Mouse (Mus musculus) testis, adult 2 months (tissue): ENCODE data around the gene Ager. TPM values are rescaled to one million over a fixed set of nuclear protein-coding genes. Genes with fewer than 3 reads are reported as not detected.

ENCODE experiments used
- H3K27ac ChIP-seq: fragments of 200-500 bp; 2 replicates; pipeline ENCODE4 v1.5.1; 2012; ENCODE audit warnings: low read depth, low read length; ENCODE audit not compliant: control insufficient read depth, insufficient read depth
- H3K27me3 ChIP-seq: fragments of 200-500 bp; 2 replicates; pipeline ENCODE4 v1.6.1; 2012; ENCODE audit warnings: mild to moderate bottlenecking, low read length, moderate library complexity; ENCODE audit not compliant: control insufficient read depth, insufficient read depth
- H3K36me3 ChIP-seq: fragments of 200-500 bp; 2 replicates; pipeline ENCODE4 v1.6.1; 2012; ENCODE audit warnings: mild to moderate bottlenecking, low read length; ENCODE audit not compliant: control insufficient read depth, insufficient read depth
- H3K4me1 ChIP-seq: fragments of 200-500 bp; 2 replicates; pipeline ENCODE4 v1.6.1; 2012; ENCODE audit warnings: low read length; ENCODE audit not compliant: control insufficient read depth, insufficient read depth
- H3K4me3 ChIP-seq: fragments of 200-500 bp; 2 replicates; pipeline ENCODE4 v1.5.1; 2012; ENCODE audit warnings: low read depth, mild to moderate bottlenecking, low read length, moderate library complexity, mixed read lengths; ENCODE audit not compliant: control insufficient read depth
- CTCF ChIP-seq: fragments of 200-500 bp; IDR thresholded peaks from 2 replicates; pipeline ENCODE4 v1.5.1; 2012; ENCODE audit warnings: low read depth, mild to moderate bottlenecking, inconsistent platforms, low read length, moderate library complexity; ENCODE audit not compliant: control insufficient read depth, insufficient read depth, insufficient replicate concordance
- POLR2A ChIP-seq: fragments of 200-500 bp; IDR thresholded peaks from 2 replicates; pipeline ENCODE4 v1.6.1; 2012; ENCODE audit warnings: low read depth, mild to moderate bottlenecking, inconsistent platforms, low read length, moderate library complexity; ENCODE audit not compliant: control insufficient read depth
- polyA plus RNA-seq: library from polyadenylated mRNA; depleted of rRNA; stranded (reverse); fragments of >200 nt; gene quantifications from 2 replicates; pipeline ENCODE4 v1.2.3, GENCODE M21; 2012

Ager gene
- polyA plus RNA-seq, 1 experiment: 0.43 TPM

DNA sequence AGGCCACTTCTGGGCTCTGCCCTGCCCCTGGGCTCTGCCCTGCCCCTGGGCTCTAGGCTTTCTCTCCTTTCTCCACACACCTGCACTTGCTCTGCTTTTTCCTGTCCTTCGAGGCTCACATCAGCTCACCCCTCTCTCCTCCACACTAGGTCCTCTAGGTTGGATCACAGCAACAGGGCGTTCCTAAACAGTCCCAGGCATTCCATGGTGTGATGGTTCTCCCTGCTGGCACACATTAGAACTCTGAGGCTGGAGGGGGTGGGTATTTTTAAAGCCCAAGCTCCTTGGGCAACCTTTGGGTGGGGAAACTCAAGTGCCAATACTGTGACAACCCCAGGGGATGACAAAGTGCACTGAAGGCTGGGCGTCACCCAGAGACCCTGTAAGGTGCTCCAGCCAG lies 39.8 kb downstream of the Ager start:
- Histone ChIP-seq H3K36me3 (no peaks in the 10 kb centered on the region), H3K4me1 (peaks cover 7% of the 10 kb centered on the region), H3K4me3 (peak overlapping the region; percentile 41), H3K27me3 (no peaks in the 10 kb centered on the region), H3K27ac (no peak overlapping the region)
- TF ChIP-seq POLR2A: no peak
- TF ChIP-seq CTCF: no peak

DNA sequence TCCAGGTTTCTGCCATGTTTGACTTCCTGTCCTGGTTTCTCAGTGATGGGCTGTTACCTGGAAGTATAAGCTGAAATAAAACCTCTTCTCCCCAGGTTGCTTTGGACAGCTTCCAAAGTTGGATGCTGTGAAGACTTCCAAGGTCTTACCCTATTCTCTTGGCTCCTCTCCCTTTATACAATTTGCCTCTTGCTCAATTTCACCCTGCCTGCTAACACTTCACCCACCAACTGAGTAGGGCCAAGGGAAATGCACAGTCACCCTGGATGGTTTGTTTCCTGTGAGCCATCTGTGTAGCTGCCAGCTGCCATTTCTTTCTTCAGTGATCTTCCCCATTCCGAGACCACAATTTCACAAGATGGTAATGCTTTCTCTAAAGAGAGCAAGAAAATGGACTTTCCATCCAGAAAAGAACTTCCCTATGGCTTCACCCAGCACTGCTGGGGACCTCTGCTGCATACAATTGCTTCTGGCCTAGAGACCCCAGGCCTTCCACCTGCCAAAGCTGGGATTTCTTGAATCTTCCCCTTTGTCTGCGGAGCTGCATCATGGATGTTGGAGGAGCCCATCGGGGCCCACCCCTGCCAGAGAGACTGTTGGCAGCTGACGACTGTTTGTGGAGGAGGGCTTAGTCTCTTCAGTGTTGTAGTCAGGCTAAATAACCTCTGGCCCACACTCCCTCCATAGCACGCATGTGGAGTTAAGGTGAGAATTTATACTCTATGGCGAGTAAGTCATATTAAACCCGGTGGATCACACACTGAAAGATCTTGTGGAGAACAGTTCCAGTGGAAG lies 42.0 kb downstream of the Ager start:
- no peak overlapping the region for H3K27ac ChIP-seq
- peaks cover 10% of the 10 kb centered on the region for H3K4me1 ChIP-seq
- no peaks in the 10 kb centered on the region for H3K36me3 ChIP-seq
- H3K27me3 ChIP-seq: no peaks in the 10 kb centered on the region
- H3K4me3 ChIP-seq: no peak overlapping the region
- TF ChIP-seq CTCF (no peak), POLR2A (no peak)

- Histone ChIP-seq H3K27me3 (no peaks in the 10 kb centered on the region), H3K4me1 (peaks cover 15% of the 10 kb centered on the region), H3K27ac (no peak overlapping the region), H3K4me3 (no peak overlapping the region), H3K36me3 (no peaks in the 10 kb centered on the region)
- TF ChIP-seq CTCF (no peak), POLR2A (no peak)
Observed at GRCm38 (mm10) chr17:34640778-34641601, 43.3 kb downstream of the Ager start.

DNA sequence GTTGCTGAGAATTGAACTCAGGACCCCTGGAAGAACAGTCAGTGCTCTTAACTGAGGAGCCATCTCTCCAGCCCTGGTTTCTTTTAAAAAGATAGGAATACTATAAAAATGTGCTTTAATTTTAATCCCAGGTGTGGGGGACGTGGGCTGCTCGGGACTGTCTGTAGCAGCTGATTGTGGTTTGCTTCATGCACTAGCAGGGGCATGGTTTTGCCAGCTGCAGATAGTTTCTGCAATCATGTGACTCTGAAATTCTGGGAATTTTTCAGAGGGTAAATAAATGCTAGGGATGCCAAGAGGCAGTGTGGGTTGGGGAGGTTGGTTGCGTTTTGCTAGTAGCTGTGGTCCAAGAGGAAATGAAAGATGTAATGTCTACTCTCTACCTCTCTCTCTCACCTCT lies 44.3 kb downstream of the Ager start:
- no peak for TF ChIP-seq POLR2A
- TF ChIP-seq CTCF: no peak
- Histone ChIP-seq H3K4me1 (peaks cover 20% of the 10 kb centered on the region), H3K27ac (no peak overlapping the region), H3K4me3 (no peak overlapping the region), H3K36me3 (no peaks in the 10 kb centered on the region), H3K27me3 (no peaks in the 10 kb centered on the region)

- TF ChIP-seq CTCF (no peak), POLR2A (no peak)
Observed at GRCm38 (mm10) chr17:34643379-34643778, 45.7 kb downstream of the Ager start.

DNA sequence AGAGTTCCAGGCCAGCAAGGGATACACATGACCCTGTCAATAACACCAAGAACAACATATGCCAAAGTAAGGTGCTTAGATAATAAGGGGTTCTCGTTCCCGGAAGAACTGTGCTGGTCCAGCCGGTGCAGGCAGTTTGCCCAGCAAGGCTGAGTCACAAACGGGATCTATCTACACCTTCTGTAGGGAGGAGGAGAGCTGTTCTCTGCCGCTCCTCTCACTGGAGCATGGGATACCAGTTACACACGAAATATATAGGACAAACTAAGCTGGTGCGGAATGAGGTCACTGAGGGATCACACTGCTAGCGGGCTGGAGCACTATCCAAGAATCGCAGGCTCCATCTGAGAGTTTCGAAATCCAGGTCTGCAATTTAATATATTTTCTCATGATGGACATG lies 46.3 kb downstream of the Ager start:
- no peaks in the 10 kb centered on the region for H3K36me3 ChIP-seq
- peak overlapping the region; percentile 72 for H3K27ac ChIP-seq
- H3K27me3 ChIP-seq: no peaks in the 10 kb centered on the region
- peak overlapping the region; percentile 95 for H3K4me3 ChIP-seq
- H3K4me1 ChIP-seq: peaks cover 21% of the 10 kb centered on the region
- TF ChIP-seq CTCF: no peak

More at GRCm38 (mm10) chr17:34643379-34643778, 45.7 kb downstream of the Ager start:
- Histone ChIP-seq H3K4me1 (peaks cover 21% of the 10 kb centered on the region), H3K27me3 (no peaks in the 10 kb centered on the region), H3K36me3 (no peaks in the 10 kb centered on the region), H3K4me3 (no peak overlapping the region), H3K27ac (no peak overlapping the region)

DNA sequence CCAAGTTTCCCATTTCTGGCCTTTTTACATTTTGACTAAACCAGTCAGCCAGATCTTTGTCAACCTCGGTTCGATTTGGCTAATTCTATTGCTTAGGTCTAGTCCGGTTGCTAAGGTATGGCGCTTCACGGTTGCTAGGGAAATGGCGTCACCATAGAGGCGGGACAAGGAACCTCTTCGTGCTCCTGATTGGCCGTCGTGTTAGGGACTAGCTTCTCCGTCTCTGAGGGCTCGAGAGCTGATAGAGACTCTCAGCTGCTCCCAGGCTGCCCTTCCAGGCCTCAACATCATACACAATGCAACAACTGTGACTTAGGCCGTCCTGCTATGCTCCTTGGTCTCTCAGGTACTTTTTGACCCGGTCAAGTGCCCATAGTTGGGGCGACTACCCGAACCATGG lies 46.9 kb downstream of the Ager start, which contains the start of gene Fkbpl:
Gene Fkbpl (plus strand): TSS at position 157 of the 400 bp plus-strand sequence.
- H3K27ac ChIP-seq: peak within 1 kb of the TSS; percentile 72
- H3K4me3 ChIP-seq: peak within 1 kb of the TSS; percentile 95
- TF ChIP-seq POLR2A: peak; percentile 85
- no peak for TF ChIP-seq CTCF
- no peaks in the 10 kb centered on the region for H3K27me3 ChIP-seq
- H3K36me3 ChIP-seq: no peaks in the 10 kb centered on the region
- H3K4me1 ChIP-seq: peaks cover 21% of the 10 kb centered on the region
